Mouse (Mus musculus) intestine, embryonic 15.5 days (tissue): ENCODE data around the gene Ostm1. TPM values are rescaled to one million over a fixed set of nuclear protein-coding genes. Genes with fewer than 3 reads are reported as not detected.

Experiments used
- ATAC-seq: fragments of 200-750 bp; cut with Nextera tagmentation; 2 replicates; pipeline ENCODE4 v1.8.0; 2017; ENCODE audit warnings: moderate TSS enrichment, moderate library complexity
- H3K27ac ChIP-seq: fragments of 300-500 bp; sonication (generic); 2 replicates; pipeline ENCODE4 v1.5.1; 2015; ENCODE audit warnings: mild to moderate bottlenecking, inconsistent platforms
- H3K27me3 ChIP-seq: fragments of 300-500 bp; sonication (generic); replicated peaks from 2 replicates; pipeline ENCODE4 v1.6.1; 2015; ENCODE audit warnings: inconsistent platforms
- H3K36me3 ChIP-seq: fragments of 300-500 bp; sonication (generic); 2 replicates; pipeline ENCODE4 v1.6.1; 2015; ENCODE audit warnings: inconsistent platforms
- H3K4me1 ChIP-seq: fragments of 300-500 bp; sonication (generic); replicated peaks from 2 replicates; pipeline ENCODE4 v1.6.1; 2015; ENCODE audit warnings: inconsistent platforms
- H3K4me2 ChIP-seq: fragments of 300-500 bp; sonication (generic); replicated peaks from 2 replicates; pipeline ENCODE4 v1.6.1; 2015; ENCODE audit warnings: mild to moderate bottlenecking, inconsistent platforms
- H3K4me3 ChIP-seq: fragments of 300-500 bp; sonication (generic); replicated peaks from 2 replicates; pipeline ENCODE4 v1.5.1; 2015; ENCODE audit warnings: inconsistent platforms
- H3K9ac ChIP-seq: fragments of 300-500 bp; sonication (generic); 2 replicates; pipeline ENCODE4 v1.6.1; 2015; ENCODE audit warnings: inconsistent platforms
- H3K9me3 ChIP-seq: fragments of 300-500 bp; sonication (generic); 2 replicates; pipeline ENCODE4 v1.6.1; 2016; ENCODE audit warnings: inconsistent platforms
- WGBS: fragments of 180-500 bp; shearing (Covaris S2); methylation state at CpG from one replicate; pipeline ENCODE4 v1.1.7; 2015; 5-methylcytosine and 5-hydroxymethylcytosine counted together
- polyA plus RNA-seq: library from polyadenylated mRNA; unstranded; fragments of >200 nt; fragmentation: Nextera tagmentation; extraction: Ambion mirVana; gene quantifications from 2 replicates; pipeline ENCODE4 v1.2.1, GENCODE M21; 2015

Gene Ostm1
- polyA plus RNA-seq, 1 experiment from 2014 or later: 16.3 TPM

- Histone ChIP-seq H3K9me3 (no peaks in the 10 kb centered on the region), H3K4me3 (peak overlapping the region; percentile 94), H3K9ac (peak overlapping the region; percentile 81), H3K4me2 (peak overlapping the region; percentile 87), H3K36me3 (no peaks in the 10 kb centered on the region), H3K27me3 (no peaks in the 10 kb centered on the region), H3K4me1 (no peaks in the 10 kb centered on the region), H3K27ac (no peak overlapping the region)
- no peak for ATAC-seq
- WGBS: 15% methylated on average over 10 of the region's 10 CpGs
These were observed 96.0 kb downstream of the Ostm1 start for GRCm38 (mm10) chr10:42679586-42679985.

- Histone ChIP-seq H3K27ac (no peak overlapping the region), H3K4me2 (peak overlapping the region; percentile 87), H3K36me3 (no peaks in the 10 kb centered on the region), H3K9ac (no peak overlapping the region), H3K4me1 (no peaks in the 10 kb centered on the region), H3K9me3 (no peaks in the 10 kb centered on the region), H3K4me3 (no peak overlapping the region), H3K27me3 (no peaks in the 10 kb centered on the region)
- 12% methylated on average over 6 of the region's 6 CpGs for WGBS
- ATAC-seq: peak; percentile 13; the same call in 1 of the 2 replicates
These were observed 97.0 kb downstream of the Ostm1 start for GRCm38 (mm10) chr10:42680582-42681001.

GRCm38 (mm10) chr10:42682421-42682820 lies 98.8 kb downstream of the Ostm1 start:
- Histone ChIP-seq H3K27ac (no peak overlapping the region), H3K9ac (no peak overlapping the region), H3K36me3 (no peaks in the 10 kb centered on the region), H3K4me2 (no peak overlapping the region), H3K4me3 (no peak overlapping the region), H3K4me1 (no peaks in the 10 kb centered on the region), H3K27me3 (no peaks in the 10 kb centered on the region), H3K9me3 (no peaks in the 10 kb centered on the region)
- 50% methylated on average over 8 of the region's 8 CpGs for WGBS
- ATAC-seq: no peak

- H3K9me3 ChIP-seq: no peaks in the 10 kb centered on the region
- H3K27ac ChIP-seq: no peak overlapping the region
- H3K9ac ChIP-seq: no peak overlapping the region
- no peak overlapping the region for H3K4me2 ChIP-seq
- no peak overlapping the region for H3K4me3 ChIP-seq
- 81% methylated on average over 5 of the region's 5 CpGs for WGBS
- H3K4me1 ChIP-seq: no peaks in the 10 kb centered on the region
- no peaks in the 10 kb centered on the region for H3K36me3 ChIP-seq
- ATAC-seq: no peak
- H3K27me3 ChIP-seq: no peaks in the 10 kb centered on the region
These were observed 104.3 kb downstream of the Ostm1 start for GRCm38 (mm10) chr10:42687873-42688272.

GRCm38 (mm10) chr10:42689694-42690093 lies 106.1 kb downstream of the Ostm1 start:
- Histone ChIP-seq H3K4me2 (no peak overlapping the region), H3K36me3 (no peaks in the 10 kb centered on the region), H3K27me3 (no peaks in the 10 kb centered on the region), H3K9ac (no peak overlapping the region), H3K4me3 (no peak overlapping the region), H3K4me1 (no peaks in the 10 kb centered on the region), H3K27ac (no peak overlapping the region), H3K9me3 (no peaks in the 10 kb centered on the region)
- WGBS: 74% methylated on average over 1 of the region's 1 CpGs
- ATAC-seq: no peak

- Histone ChIP-seq H3K27me3 (no peaks in the 10 kb centered on the region), H3K4me1 (no peaks in the 10 kb centered on the region), H3K36me3 (no peaks in the 10 kb centered on the region), H3K9me3 (no peaks in the 10 kb centered on the region), H3K27ac (no peak overlapping the region), H3K4me3 (no peak overlapping the region), H3K9ac (no peak overlapping the region), H3K4me2 (no peak overlapping the region)
- ATAC-seq: no peak
- 76% methylated on average over 17 of the region's 17 CpGs for WGBS
These were observed 106.8 kb downstream of the Ostm1 start for GRCm38 (mm10) chr10:42690233-42691028.

- Histone ChIP-seq H3K4me2 (no peak overlapping the region), H3K9ac (no peak overlapping the region), H3K27ac (no peak overlapping the region), H3K4me3 (no peak overlapping the region), H3K9me3 (no peaks in the 10 kb centered on the region), H3K4me1 (no peaks in the 10 kb centered on the region), H3K27me3 (no peaks in the 10 kb centered on the region), H3K36me3 (no peaks in the 10 kb centered on the region)
- WGBS: 82% methylated on average over 2 of the region's 2 CpGs
- no peak for ATAC-seq
These were observed 107.4 kb downstream of the Ostm1 start for GRCm38 (mm10) chr10:42691051-42691450.

GRCm38 (mm10) chr10:42692095-42692494 lies 108.5 kb downstream of the Ostm1 start:
- no peak for ATAC-seq
- H3K27ac ChIP-seq: no peak overlapping the region
- H3K36me3 ChIP-seq: no peaks in the 10 kb centered on the region
- H3K9me3 ChIP-seq: no peaks in the 10 kb centered on the region
- WGBS: 62% methylated on average over 2 of the region's 2 CpGs
- no peak overlapping the region for H3K4me3 ChIP-seq
- H3K9ac ChIP-seq: no peak overlapping the region
- no peaks in the 10 kb centered on the region for H3K27me3 ChIP-seq
- no peak overlapping the region for H3K4me2 ChIP-seq
- H3K4me1 ChIP-seq: no peaks in the 10 kb centered on the region

GRCm38 (mm10) chr10:42692794-42693193 lies 109.2 kb downstream of the Ostm1 start:
- H3K27ac ChIP-seq: no peak overlapping the region
- no peak for ATAC-seq
- H3K9me3 ChIP-seq: no peaks in the 10 kb centered on the region
- no peaks in the 10 kb centered on the region for H3K4me1 ChIP-seq
- no peak overlapping the region for H3K9ac ChIP-seq
- H3K4me3 ChIP-seq: no peak overlapping the region
- H3K36me3 ChIP-seq: no peaks in the 10 kb centered on the region
- H3K4me2 ChIP-seq: no peak overlapping the region
- no peaks in the 10 kb centered on the region for H3K27me3 ChIP-seq

GRCm38 (mm10) chr10:42693482-42693881 lies 109.9 kb downstream of the Ostm1 start:
- Histone ChIP-seq H3K27ac (no peak overlapping the region), H3K4me2 (no peak overlapping the region), H3K4me1 (no peaks in the 10 kb centered on the region), H3K4me3 (no peak overlapping the region), H3K9me3 (no peaks in the 10 kb centered on the region), H3K27me3 (no peaks in the 10 kb centered on the region), H3K36me3 (no peaks in the 10 kb centered on the region), H3K9ac (no peak overlapping the region)
- WGBS: 72% methylated on average over 2 of the region's 2 CpGs
- ATAC-seq: no peak

GRCm38 (mm10) chr10:42696361-42696760 lies 112.7 kb downstream of the Ostm1 start:
- 85% methylated on average over 13 of the region's 13 CpGs for WGBS
- Histone ChIP-seq H3K4me3 (no peak overlapping the region), H3K9ac (no peak overlapping the region), H3K27ac (no peak overlapping the region), H3K4me2 (no peak overlapping the region), H3K4me1 (no peaks in the 10 kb centered on the region), H3K36me3 (no peaks in the 10 kb centered on the region), H3K9me3 (no peaks in the 10 kb centered on the region), H3K27me3 (no peaks in the 10 kb centered on the region)
- no peak for ATAC-seq

GRCm38 (mm10) chr10:42697007-42697406 lies 113.4 kb downstream of the Ostm1 start:
- H3K4me3 ChIP-seq: no peak overlapping the region
- no peaks in the 10 kb centered on the region for H3K27me3 ChIP-seq
- no peaks in the 10 kb centered on the region for H3K9me3 ChIP-seq
- H3K27ac ChIP-seq: no peak overlapping the region
- H3K9ac ChIP-seq: no peak overlapping the region
- H3K4me2 ChIP-seq: no peak overlapping the region
- WGBS: 41% methylated on average over 8 of the region's 8 CpGs
- ATAC-seq: no peak
- H3K36me3 ChIP-seq: no peaks in the 10 kb centered on the region
- H3K4me1 ChIP-seq: no peaks in the 10 kb centered on the region

GRCm38 (mm10) chr10:42698375-42698774 lies 114.8 kb downstream of the Ostm1 start:
- no peak overlapping the region for H3K4me2 ChIP-seq
- no peak overlapping the region; the same call in 1 of the 2 replicates for H3K27ac ChIP-seq
- no peak overlapping the region for H3K9ac ChIP-seq
- ATAC-seq: peak; percentile 59
- H3K36me3 ChIP-seq: no peaks in the 10 kb centered on the region
- WGBS: 65% methylated on average over 9 of the region's 9 CpGs
- H3K4me1 ChIP-seq: no peaks in the 10 kb centered on the region
- H3K9me3 ChIP-seq: no peaks in the 10 kb centered on the region
- no peak overlapping the region for H3K4me3 ChIP-seq
- H3K27me3 ChIP-seq: no peaks in the 10 kb centered on the region
